Mouse (Mus musculus) adrenal gland, postnatal 4 days (tissue): Measurements from ENCODE around the gene Rd3l. TPM values are rescaled to one million over a fixed set of nuclear protein-coding genes. Genes with fewer than 3 reads are reported as not detected.

Source experiments
- DNase-seq, 2 experiments: peaks; one replicate each; pipeline ENCODE4 v3.0.0; 2021 to 2022; ENCODE audit warnings: low spot score in 2 of 2, mixed read lengths in 2 of 2
- long read RNA-seq, 2 experiments: library from polyadenylated mRNA; stranded (forward); transcript quantifications; one replicate each; pipeline ENCODE4 v2.0.0; 2021
- total RNA-seq, 2 experiments: library from RNA; stranded (reverse); gene quantifications; 2 replicates each; pipeline ENCODE4 v1.2.3; 2021

The Rd3l gene
- total RNA-seq, result not detected
- long read RNA-seq, experiment 1, result 0 reads
- long read RNA-seq, experiment 2, result 0 reads

- no peak for DNase-seq
Observed at GRCm38 (mm10) chr12:111980887-111981367, at the start of gene Rd3l. Gene Rd3l (minus strand): TSS chr12:111981317.

DNA sequence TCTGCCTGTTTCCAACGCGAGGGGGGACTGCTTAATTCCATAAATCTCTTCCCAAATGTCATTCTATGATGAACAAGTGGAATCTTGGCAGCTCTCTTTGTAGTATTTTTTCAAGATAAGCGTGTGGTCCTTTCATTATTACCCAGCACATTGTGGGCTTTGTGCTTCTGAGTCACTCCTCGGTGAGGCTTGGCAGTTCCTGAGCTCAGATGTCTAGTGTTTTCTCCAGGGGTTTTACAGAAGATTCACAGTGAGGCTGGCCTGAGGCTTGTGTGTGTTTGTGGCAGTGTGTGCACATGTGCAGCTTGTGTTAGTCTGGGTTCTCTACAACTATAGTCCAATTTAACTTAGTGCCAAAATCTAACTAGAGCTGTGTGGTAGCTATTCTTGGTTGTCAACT lies 46.3 kb upstream of the Rd3l start:
- DNase-seq, result no peak

- no peak for DNase-seq
Observed at GRCm38 (mm10) chr12:112025907-112026645, 45.0 kb upstream of the Rd3l start.

DNA sequence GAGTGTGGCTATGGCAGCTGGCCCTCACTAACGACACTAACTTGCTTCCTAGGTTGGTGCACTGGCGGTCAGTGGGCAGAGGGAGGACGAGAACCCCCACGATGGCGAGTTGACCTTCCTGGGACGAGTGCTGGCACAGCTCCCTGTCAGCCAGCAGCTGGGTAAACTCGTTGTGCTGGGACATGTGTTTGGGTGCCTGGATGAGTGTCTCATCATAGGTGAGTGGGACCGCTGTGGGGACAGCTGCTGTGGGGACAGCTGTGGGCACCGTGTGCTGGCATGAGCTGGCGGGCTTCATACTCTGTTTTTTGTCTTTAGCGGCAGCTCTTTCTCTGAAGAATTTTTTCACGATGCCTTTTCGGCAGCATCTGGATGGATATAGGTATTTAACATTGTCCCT lies 44.3 kb upstream of the Rd3l start:
- DNase-seq, result no peak

DNA sequence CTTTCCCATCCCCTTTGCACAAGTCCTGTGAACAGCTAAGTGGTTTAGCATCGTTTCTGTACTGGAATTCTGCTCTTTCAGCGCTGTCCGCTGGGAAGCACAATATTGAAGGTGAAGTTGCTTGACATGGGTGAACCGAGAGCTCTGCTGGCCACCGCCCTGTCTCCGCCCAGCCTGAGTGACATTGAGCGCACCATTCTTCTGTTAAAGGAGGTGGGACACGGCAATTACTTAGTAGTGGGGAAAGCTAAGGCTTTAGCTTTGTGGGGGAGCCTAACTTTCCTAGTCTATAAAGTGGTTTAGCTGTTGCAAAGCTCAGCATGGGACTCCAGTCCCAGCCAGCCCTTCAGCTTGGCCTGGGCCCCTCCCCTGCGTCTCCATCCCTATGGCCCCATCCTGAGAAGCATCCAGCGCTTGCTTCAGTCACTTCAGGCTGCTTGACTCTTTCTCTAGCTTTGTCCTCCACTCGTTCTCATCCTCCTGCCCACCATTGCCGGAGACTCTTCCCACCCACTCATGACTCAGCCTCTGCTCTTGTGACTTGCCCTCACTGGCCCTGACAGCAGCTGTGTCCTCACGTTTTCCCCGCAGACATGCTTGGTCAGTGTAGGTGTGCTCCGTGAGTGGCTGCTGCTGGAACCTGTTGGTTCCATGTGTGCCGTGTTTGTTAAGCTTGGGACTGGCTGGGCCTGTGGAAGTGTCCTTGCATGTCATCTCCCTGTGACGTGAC lies 43.6 kb upstream of the Rd3l start:
- no peak for DNase-seq

GRCm38 (mm10) chr12:112023306-112023705 lies 42.2 kb upstream of the Rd3l start:
- DNase-seq, result no peak

DNA sequence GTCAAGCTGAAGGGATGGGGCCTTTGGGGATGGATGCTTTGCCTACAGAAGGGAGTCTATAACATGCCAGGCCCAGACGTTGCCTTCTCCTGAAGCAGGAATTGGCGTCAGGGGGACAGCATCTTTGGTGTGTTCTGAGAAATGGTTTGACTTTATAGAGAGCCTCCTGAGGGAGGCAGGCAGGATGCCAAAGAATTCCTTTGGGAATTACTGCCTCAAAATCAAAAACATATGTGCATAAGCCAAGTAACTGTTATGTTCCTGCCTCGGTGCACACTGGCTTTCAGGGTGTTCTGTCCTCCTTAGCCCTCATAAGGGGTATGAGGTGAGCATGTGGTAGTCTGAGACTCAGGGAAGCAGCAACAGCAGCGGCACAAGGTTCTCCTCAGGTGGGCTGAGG lies 35.2 kb upstream of the Rd3l start:
- no peak for DNase-seq

DNA sequence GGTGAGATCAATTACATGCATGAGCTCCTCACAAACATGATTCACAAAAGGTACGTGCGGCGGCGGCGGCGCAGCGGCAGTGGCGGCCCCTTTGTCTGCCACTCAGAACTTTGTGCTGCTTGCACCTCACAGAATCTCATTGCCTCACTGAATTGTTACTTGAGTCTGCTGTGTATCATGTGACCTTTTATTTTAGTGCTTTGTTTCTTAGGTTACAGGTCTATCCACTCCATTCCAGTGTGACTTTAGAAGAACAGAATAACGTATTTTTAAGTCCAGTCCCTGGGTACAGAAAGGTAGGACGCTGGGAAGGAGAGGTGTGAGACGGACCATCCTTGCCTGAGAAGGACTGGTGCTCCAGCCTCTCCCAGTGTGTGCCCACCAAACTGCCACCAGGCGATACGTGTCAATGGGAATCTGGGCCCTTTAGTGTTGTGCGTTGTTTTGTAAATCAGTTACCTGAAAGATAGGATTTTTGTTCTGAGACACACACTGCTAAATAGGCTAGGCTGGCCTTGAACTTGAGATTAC lies 32.2 kb upstream of the Rd3l start:
- no peak for DNase-seq

- no peak for DNase-seq
Observed at GRCm38 (mm10) chr12:112012511-112013270, 31.6 kb upstream of the Rd3l start.

- DNase-seq, result peak; percentile 46 to 61
Observed at GRCm38 (mm10) chr12:112001223-112001622, 20.1 kb upstream of the Rd3l start.

GRCm38 (mm10) chr12:111999735-112000134 lies 18.6 kb upstream of the Rd3l start:
- no peak for DNase-seq

DNA sequence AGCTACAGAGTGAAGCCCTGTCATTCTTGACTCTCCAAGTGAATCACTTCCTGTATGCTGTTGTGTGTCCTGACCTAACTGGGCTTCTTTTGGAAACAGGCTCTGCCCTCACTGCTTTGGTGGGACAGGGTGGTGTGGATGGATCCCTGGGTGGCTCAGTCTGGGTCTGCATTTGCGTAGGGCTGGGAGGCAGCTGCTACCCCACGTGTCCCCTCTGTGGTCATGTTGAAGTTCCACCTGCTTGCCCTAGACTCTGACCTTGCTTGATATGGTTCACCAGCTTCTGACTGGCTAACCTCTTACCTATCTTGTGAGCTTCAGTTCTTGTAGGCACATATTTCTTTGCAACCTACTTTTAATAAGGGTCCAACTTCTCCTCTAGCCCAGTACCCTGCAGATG lies 14.0 kb upstream of the Rd3l start:
- no peak for DNase-seq

DNA sequence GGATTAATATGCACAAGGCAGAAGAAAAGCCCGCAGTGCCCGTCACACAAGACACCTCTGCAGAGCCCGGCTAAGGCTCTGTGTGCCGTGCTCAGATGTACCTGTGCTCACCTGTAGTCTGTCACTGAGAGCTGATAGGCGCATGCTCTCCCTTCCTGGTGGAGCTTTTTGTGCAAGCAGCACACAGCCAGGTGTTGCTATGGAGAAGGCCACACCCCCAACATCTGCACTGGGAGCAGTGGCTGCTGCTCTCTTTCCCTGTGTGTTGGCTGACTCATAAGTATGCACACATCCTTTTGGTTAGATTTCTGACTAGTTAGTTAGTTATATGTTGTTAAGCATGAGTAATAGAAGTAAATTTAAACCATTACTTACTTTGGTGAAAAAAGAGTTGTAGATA lies 11.5 kb upstream of the Rd3l start:
- DNase-seq, result no peak

DNA sequence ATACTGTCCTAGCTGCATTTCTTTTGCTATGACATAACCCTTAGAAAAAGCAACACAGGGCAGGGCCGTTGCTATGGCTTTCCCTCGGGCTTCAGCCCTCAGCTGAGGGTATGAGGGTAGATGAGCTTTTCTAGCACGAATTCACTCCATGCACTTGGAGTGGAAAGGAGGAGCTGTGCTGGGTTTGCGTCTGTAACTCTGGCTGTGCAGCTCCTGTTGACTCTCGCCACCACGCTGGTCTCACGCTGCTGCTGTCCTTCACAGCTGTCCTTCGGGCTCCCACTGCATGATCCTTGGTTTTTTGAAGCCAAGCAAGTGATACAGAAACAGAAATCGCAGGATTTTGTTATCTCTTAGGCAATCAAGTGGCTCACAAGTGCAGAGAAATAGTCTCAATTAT lies 5.6 kb upstream of the Rd3l start:
- DNase-seq, result no peak

GRCm38 (mm10) chr12:111983165-111983564 lies 2.0 kb upstream of the Rd3l start:
- no peak for DNase-seq

GRCm38 (mm10) chr12:111981831-111982230 lies 714 bp upstream of the Rd3l start:
- DNase-seq, result no peak

DNA sequence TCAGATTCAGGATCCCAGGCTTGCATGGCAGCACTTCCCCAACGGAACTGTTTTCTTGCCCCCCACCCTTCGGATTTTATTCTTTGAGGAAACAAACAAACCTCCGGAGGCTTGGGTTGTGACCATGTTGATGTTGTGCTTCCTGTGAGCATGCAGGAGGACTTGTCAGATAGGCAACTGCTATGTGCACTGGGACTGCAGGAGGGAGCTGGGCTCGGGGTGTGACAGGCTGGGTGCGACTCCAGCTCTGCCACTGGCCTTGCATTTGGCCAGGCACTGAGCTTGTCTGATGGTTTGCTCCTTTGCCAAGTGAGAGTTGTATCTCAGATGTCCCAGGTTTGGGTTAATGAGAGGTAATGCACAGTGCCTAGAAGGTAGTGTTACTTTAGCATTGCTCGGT lies 2.8 kb downstream of the Rd3l start:
- DNase-seq, result no peak

DNA sequence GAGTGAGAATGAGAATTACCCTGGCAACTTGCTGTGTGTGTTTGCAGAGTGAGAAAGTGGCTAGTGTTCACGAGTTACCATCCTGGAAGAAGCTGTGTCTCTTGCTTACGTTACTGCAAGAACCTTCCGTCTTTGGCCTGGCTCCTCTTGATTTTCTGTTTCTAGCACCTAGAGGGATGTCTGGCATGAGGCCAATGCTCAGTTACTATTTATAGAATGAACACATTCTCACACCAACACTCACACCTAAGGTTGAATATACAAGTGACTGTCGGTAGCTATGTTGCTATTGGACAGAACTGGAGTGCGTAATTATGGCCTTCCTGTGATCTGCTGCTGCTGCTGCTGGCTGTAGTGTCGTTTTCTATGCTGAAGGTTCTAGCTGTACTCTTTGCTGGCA lies 4.0 kb downstream of the Rd3l start:
- no peak for DNase-seq

- DNase-seq, result no peak
Observed at GRCm38 (mm10) chr12:111974578-111974977, 6.5 kb downstream of the Rd3l start.

DNA sequence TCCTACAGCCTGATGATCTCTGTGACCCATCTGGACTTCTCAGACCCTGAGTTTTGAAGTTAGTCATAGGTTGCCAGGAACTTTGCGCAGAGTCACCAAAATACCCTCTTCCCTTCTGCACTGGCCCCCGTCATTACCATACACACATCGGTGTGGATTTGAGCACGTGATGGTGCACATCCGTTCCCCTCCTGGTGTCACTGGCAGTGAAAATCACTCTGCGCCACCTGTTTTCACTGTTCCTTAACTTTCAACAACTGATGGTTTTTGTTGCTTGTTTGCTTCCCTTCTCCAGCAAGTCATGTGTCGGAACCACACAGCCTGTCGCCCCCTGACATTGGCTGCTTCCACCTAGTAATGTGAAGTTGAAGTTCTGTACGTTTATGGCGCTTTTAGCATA lies 8.6 kb downstream of the Rd3l start:
- no peak for DNase-seq

DNA sequence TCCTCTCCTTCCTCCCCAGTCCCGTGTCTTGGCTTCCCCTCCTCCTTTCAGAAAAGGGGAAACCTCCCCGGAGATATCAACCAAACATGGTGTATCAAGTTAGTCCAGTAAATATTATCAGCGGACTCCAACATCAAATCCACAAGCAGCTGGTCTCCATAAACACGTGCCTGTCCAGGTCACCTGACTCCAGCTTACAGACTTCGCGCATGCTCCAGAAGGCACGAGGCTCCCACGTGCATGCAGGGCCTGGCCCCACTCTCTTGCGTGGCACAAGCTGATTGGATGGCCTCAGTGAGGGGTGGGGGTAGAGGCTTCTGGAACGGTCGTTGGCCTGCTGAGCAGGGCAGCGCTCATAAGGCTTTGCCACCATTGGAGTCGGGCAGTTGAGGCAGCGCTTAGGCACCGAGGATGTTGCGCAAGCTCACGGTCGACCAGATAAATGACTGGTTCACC lies 9.9 kb downstream of the Rd3l start, which contains the start of gene Tdrd9:
Tdrd9 (plus strand) TSS at position 329 of the 456 bp plus-strand sequence.
- no peak for DNase-seq
